Mouse (Mus musculus) liver, adult 10 weeks (tissue): Measurements from ENCODE around the gene Gm19684. TPM values are rescaled to one million over a fixed set of nuclear protein-coding genes. Genes with fewer than 3 reads are reported as not detected.

Experiments used
- polyA plus RNA-seq: library from polyadenylated mRNA; stranded (reverse); fragments of 350-450 nt; fragmentation: Illumina TruSeq; extraction: RNeasy Lipid Tissue Mini Kit (QIAGEN cat#74804); gene quantifications from one replicate; pipeline ENCODE4 v1.2.3, GENCODE M21; 2014; ENCODE audit warnings: low read depth, low replicate concordance

Gm19684 gene
- polyA plus RNA-seq: not detected

GRCm38 (mm10) chr17:36121352-36122020 lies at the start of gene Gm19684:
Gene Gm19684, plus strand, starts transcription at chr17:36121678.

DNA sequence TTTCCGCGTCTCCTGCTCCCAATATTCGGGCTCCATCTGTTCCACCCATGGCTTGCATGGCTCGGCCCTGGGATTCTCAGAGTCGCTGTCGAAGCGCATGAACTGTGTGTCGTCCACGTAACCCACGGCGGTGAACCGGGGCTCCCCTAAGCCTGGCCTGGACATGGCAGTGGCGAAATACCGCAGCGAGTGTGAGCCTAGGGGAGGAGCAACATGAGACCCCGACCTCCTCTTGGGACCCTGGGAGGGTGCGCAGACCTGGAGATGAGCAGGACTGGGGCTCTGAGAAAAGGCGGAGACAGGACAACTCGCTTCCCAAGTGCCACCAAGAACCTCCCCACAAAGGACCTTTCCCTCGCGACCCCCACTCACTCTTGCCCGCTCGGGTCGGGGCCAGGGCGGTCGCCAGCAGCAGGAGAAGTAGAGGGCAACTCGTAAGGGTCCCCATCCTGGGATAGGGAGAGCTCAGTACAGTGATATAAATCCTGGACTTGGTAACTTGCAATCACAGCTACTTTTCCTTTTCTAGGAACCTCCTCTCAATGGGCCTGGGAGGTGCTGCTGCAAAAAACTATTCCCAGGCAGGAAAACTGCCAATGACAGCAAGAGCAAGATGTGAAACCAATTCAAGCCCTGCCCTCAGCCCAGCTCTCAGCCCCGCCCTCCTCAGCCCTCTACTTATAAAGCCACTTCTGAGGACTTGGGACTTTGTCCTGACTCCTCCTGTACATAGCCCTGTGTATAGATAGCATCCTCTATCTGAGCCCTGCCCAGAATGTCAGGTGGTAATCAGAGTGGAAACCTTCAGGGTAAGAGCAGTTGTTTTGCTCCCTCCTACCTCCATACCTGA lies 7.7 kb downstream of the Gm19684 start, which contains the start of gene Gm7030:
Gene Gm7030 (minus strand): TSS at position 458 of the 850 bp plus-strand sequence.

GRCm38 (mm10) chr17:36168039-36168652 lies 46.7 kb downstream of the Gm19684 start, which contains the start of gene Gm8909:
Gene Gm8909, minus strand, starts transcription at chr17:36168537.

Other genes with a start within 250 kb of the Gm19684 start
- 39.3 TPM for gene Dhx16, start 241.9 kb upstream of the Gm19684 start, polyA plus RNA-seq
- 17.0 TPM for gene 2310061I04Rik, start 224.2 kb upstream of the Gm19684 start, polyA plus RNA-seq
- gene Atat1, start 211.6 kb upstream of the Gm19684 start, polyA plus RNA-seq: 10.3 TPM
- 25.6 TPM for gene Mrps18b, start 205.3 kb upstream of the Gm19684 start, polyA plus RNA-seq
- gene Ppp1r10, start 205.2 kb upstream of the Gm19684 start, polyA plus RNA-seq: 12.4 TPM
- gene Abcf1, start 151.9 kb upstream of the Gm19684 start, polyA plus RNA-seq: 15.0 TPM
- 1.5 TPM for gene Gnl1, start 141.8 kb upstream of the Gm19684 start, polyA plus RNA-seq
- gene Prr3, start 141.4 kb upstream of the Gm19684 start, polyA plus RNA-seq: 1.4 TPM
- 3.9 TPM for gene H2-T24, start 101.1 kb upstream of the Gm19684 start, polyA plus RNA-seq
- 29.7 TPM for gene H2-T23, start 88.8 kb upstream of the Gm19684 start, polyA plus RNA-seq
- gene H2-T22, start 78.9 kb upstream of the Gm19684 start, polyA plus RNA-seq: 46.2 TPM
- gene Gm6034, start 78.7 kb upstream of the Gm19684 start, polyA plus RNA-seq: not detected
- gene Gm11127, start 63.3 kb upstream of the Gm19684 start, polyA plus RNA-seq: not detected
- gene Gm7030, start 7.7 kb downstream of the Gm19684 start, polyA plus RNA-seq: not detected
- not detected for gene Gm8909, start 46.9 kb downstream of the Gm19684 start, polyA plus RNA-seq
- gene H2-T3, start 68.6 kb downstream of the Gm19684 start, polyA plus RNA-seq: not detected
- gene Rpp21, start 136.4 kb downstream of the Gm19684 start, polyA plus RNA-seq: 2.5 TPM
- 9.3 TPM for gene Trim39, start 150.6 kb downstream of the Gm19684 start, polyA plus RNA-seq
- gene H2-M10.2, start 164.8 kb downstream of the Gm19684 start, polyA plus RNA-seq: not detected
- gene H2-M10.1, start 204.5 kb downstream of the Gm19684 start, polyA plus RNA-seq: not detected
- not detected for gene H2-M10.3, start 246.7 kb downstream of the Gm19684 start, polyA plus RNA-seq